Mouse (Mus musculus): ENCODE data around the gene Ephb2. TPM values are rescaled to one million over a fixed set of nuclear protein-coding genes. Genes with fewer than 3 reads are reported as not detected.
A peak's percentile ranks its signal among the peaks of the same experiment; 100 is the strongest.

Gene Ephb2
- polyA plus RNA-seq, 1 experiment from 2014 or later, result 1.3 TPM

- Histone ChIP-seq H3K4me2 (0 out of 2 replicates have a peak overlapping the region, but pooled peaks have one; percentile 13), H3K27ac (no peak overlapping the region), H3K9ac (no peak overlapping the region), H3K4me1 (replicated peaks) (peaks cover 4% of the 10 kb centered on the region; the same call in 1 of the 2 replicates), H3K27me3 (peaks cover 74% of the 10 kb centered on the region), H3K4me3 (no peak overlapping the region), H3K9me3 (replicated peaks) (no peaks in the 10 kb centered on the region), H3K36me3 (no peaks in the 10 kb centered on the region)
- WGBS, result 8% methylated on average over 17 of the region's 17 CpGs
- ATAC-seq (replicated peaks; ENCODE audit: insufficient number of reproducible peaks, insufficient read depth, low FRiP score, low read depth), result no peak
Observed at GRCm38 (mm10) chr4:136861806-136862205, 26.0 kb upstream of the Ephb2 start.

- 78% methylated on average over 7 of the region's 7 CpGs for WGBS
- H3K27me3 ChIP-seq, result peaks cover 67% of the 10 kb centered on the region
- no peak overlapping the region for H3K4me3 ChIP-seq
- H3K27ac ChIP-seq, result no peak overlapping the region
- no peaks in the 10 kb centered on the region for H3K36me3 ChIP-seq
- H3K9me3 ChIP-seq (replicated peaks), result no peaks in the 10 kb centered on the region
- H3K4me1 ChIP-seq (replicated peaks), result peaks cover 4% of the 10 kb centered on the region; the same call in 1 of the 2 replicates
- H3K4me2 ChIP-seq, result no peak overlapping the region
- no peak for ATAC-seq (replicated peaks; ENCODE audit: insufficient number of reproducible peaks, insufficient read depth, low FRiP score, low read depth)
- no peak overlapping the region for H3K9ac ChIP-seq
Observed at GRCm38 (mm10) chr4:136860022-136860421, 24.2 kb upstream of the Ephb2 start.

- Histone ChIP-seq H3K4me3 (no peak overlapping the region), H3K9me3 (replicated peaks) (no peaks in the 10 kb centered on the region), H3K4me1 (replicated peaks) (no peaks in the 10 kb centered on the region), H3K4me2 (no peak overlapping the region), H3K9ac (no peak overlapping the region), H3K27ac (no peak overlapping the region), H3K36me3 (no peaks in the 10 kb centered on the region), H3K27me3 (peaks cover 27% of the 10 kb centered on the region)
- no peak for ATAC-seq (replicated peaks; ENCODE audit: insufficient number of reproducible peaks, insufficient read depth, low FRiP score, low read depth)
- WGBS, result 28% methylated on average over 6 of the region's 6 CpGs
Observed at GRCm38 (mm10) chr4:136855081-136855480, 19.3 kb upstream of the Ephb2 start.

- H3K4me2 ChIP-seq, result no peak overlapping the region
- peaks cover 19% of the 10 kb centered on the region for H3K27me3 ChIP-seq
- H3K36me3 ChIP-seq, result no peaks in the 10 kb centered on the region
- H3K27ac ChIP-seq, result no peak overlapping the region
- ATAC-seq (replicated peaks; ENCODE audit: insufficient number of reproducible peaks, insufficient read depth, low FRiP score, low read depth), result no peak
- WGBS, result 78% methylated on average over 12 of the region's 12 CpGs
- no peak overlapping the region for H3K9ac ChIP-seq
- no peaks in the 10 kb centered on the region for H3K4me1 ChIP-seq (replicated peaks)
- no peaks in the 10 kb centered on the region for H3K9me3 ChIP-seq (replicated peaks)
- H3K4me3 ChIP-seq, result no peak overlapping the region
Observed at GRCm38 (mm10) chr4:136852989-136853388, 17.2 kb upstream of the Ephb2 start.

- Histone ChIP-seq H3K4me3 (no peak overlapping the region), H3K4me1 (replicated peaks) (no peaks in the 10 kb centered on the region), H3K9ac (no peak overlapping the region), H3K27ac (no peak overlapping the region), H3K27me3 (peaks cover 27% of the 10 kb centered on the region), H3K4me2 (no peak overlapping the region), H3K9me3 (replicated peaks) (no peaks in the 10 kb centered on the region), H3K36me3 (no peaks in the 10 kb centered on the region)
- ATAC-seq (replicated peaks; ENCODE audit: insufficient number of reproducible peaks, insufficient read depth, low FRiP score, low read depth), result no peak
- 56% methylated on average over 5 of the region's 5 CpGs for WGBS
Observed at GRCm38 (mm10) chr4:136852119-136852518, 16.3 kb upstream of the Ephb2 start.

GRCm38 (mm10) chr4:136848565-136848964, 12.8 kb upstream of the Ephb2 start:
- Histone ChIP-seq H3K4me2 (no peak overlapping the region), H3K4me1 (replicated peaks) (no peaks in the 10 kb centered on the region), H3K4me3 (no peak overlapping the region), H3K9me3 (replicated peaks) (no peaks in the 10 kb centered on the region), H3K36me3 (no peaks in the 10 kb centered on the region), H3K9ac (no peak overlapping the region), H3K27ac (no peak overlapping the region), H3K27me3 (peaks cover 38% of the 10 kb centered on the region)
- WGBS, result 56% methylated on average over 4 of the region's 4 CpGs
- no peak for ATAC-seq (replicated peaks; ENCODE audit: insufficient number of reproducible peaks, insufficient read depth, low FRiP score, low read depth)

GRCm38 (mm10) chr4:136847166-136847565, 11.4 kb upstream of the Ephb2 start:
- H3K4me3 ChIP-seq, result no peak overlapping the region
- H3K4me2 ChIP-seq, result no peak overlapping the region
- ATAC-seq (replicated peaks; ENCODE audit: insufficient number of reproducible peaks, insufficient read depth, low FRiP score, low read depth), result no peak
- 72% methylated on average over 6 of the region's 6 CpGs for WGBS
- H3K9me3 ChIP-seq (replicated peaks), result no peaks in the 10 kb centered on the region
- H3K27me3 ChIP-seq, result peaks cover 39% of the 10 kb centered on the region
- no peaks in the 10 kb centered on the region for H3K4me1 ChIP-seq (replicated peaks)
- no peaks in the 10 kb centered on the region for H3K36me3 ChIP-seq
- no peak overlapping the region for H3K27ac ChIP-seq
- H3K9ac ChIP-seq, result no peak overlapping the region

GRCm38 (mm10) chr4:136842802-136843201, 7.0 kb upstream of the Ephb2 start:
- ATAC-seq (replicated peaks; ENCODE audit: insufficient number of reproducible peaks, insufficient read depth, low FRiP score, low read depth), result no peak
- WGBS, result 77% methylated on average over 10 of the region's 10 CpGs
- Histone ChIP-seq H3K9me3 (replicated peaks) (no peaks in the 10 kb centered on the region), H3K27ac (no peak overlapping the region), H3K9ac (no peak overlapping the region), H3K4me1 (replicated peaks) (no peaks in the 10 kb centered on the region), H3K36me3 (no peaks in the 10 kb centered on the region), H3K27me3 (peaks cover 61% of the 10 kb centered on the region), H3K4me3 (no peak overlapping the region), H3K4me2 (no peak overlapping the region)

GRCm38 (mm10) chr4:136842033-136842432, 6.2 kb upstream of the Ephb2 start:
- no peaks in the 10 kb centered on the region for H3K36me3 ChIP-seq
- ATAC-seq (replicated peaks; ENCODE audit: insufficient number of reproducible peaks, insufficient read depth, low FRiP score, low read depth), result no peak
- WGBS, result 62% methylated on average over 4 of the region's 4 CpGs

GRCm38 (mm10) chr4:136841056-136841455, 5.3 kb upstream of the Ephb2 start:
- whole genome bisulfite sequencing, result 11% methylated on average over 5 of the region's 5 CpGs
- Histone ChIP-seq H3K9ac (no peak overlapping the region), H3K27ac (no peak overlapping the region), H3K27me3 (peaks cover 66% of the 10 kb centered on the region), H3K4me1 (replicated peaks) (peaks cover 8% of the 10 kb centered on the region), H3K9me3 (replicated peaks) (no peaks in the 10 kb centered on the region), H3K4me2 (no peak overlapping the region), H3K4me3 (no peak overlapping the region), H3K36me3 (no peaks in the 10 kb centered on the region)
- peak; percentile 57; the same call in 1 of the 2 replicates for ATAC-seq (replicated peaks; ENCODE audit: insufficient number of reproducible peaks, insufficient read depth, low FRiP score, low read depth)

More at GRCm38 (mm10) chr4:136842033-136842432, 6.2 kb upstream of the Ephb2 start:
- Histone ChIP-seq H3K27ac (no peak overlapping the region), H3K4me3 (no peak overlapping the region), H3K4me2 (no peak overlapping the region), H3K4me1 (replicated peaks) (no peaks in the 10 kb centered on the region), H3K9me3 (replicated peaks) (no peaks in the 10 kb centered on the region), H3K27me3 (peaks cover 62% of the 10 kb centered on the region), H3K9ac (no peak overlapping the region)

GRCm38 (mm10) chr4:136838462-136838861, 2.7 kb upstream of the Ephb2 start:
- peaks cover 26% of the 10 kb centered on the region for H3K4me1 ChIP-seq (replicated peaks)
- no peak overlapping the region for H3K4me2 ChIP-seq
- WGBS, result 52% methylated on average over 9 of the region's 9 CpGs
- no peaks in the 10 kb centered on the region for H3K9me3 ChIP-seq (replicated peaks)
- H3K27me3 ChIP-seq, result peaks cover 65% of the 10 kb centered on the region
- no peak for ATAC-seq (replicated peaks; ENCODE audit: insufficient number of reproducible peaks, insufficient read depth, low FRiP score, low read depth)
- H3K27ac ChIP-seq, result no peak overlapping the region
- H3K4me3 ChIP-seq, result no peak overlapping the region
- H3K9ac ChIP-seq, result no peak overlapping the region
- no peaks in the 10 kb centered on the region for H3K36me3 ChIP-seq

GRCm38 (mm10) chr4:136838026-136838425, 2.2 kb upstream of the Ephb2 start:
- ATAC-seq (replicated peaks; ENCODE audit: insufficient number of reproducible peaks, insufficient read depth, low FRiP score, low read depth), result no peak
- Histone ChIP-seq H3K9me3 (replicated peaks) (no peaks in the 10 kb centered on the region), H3K27me3 (peaks cover 69% of the 10 kb centered on the region), H3K36me3 (no peaks in the 10 kb centered on the region), H3K4me1 (replicated peaks) (peaks cover 26% of the 10 kb centered on the region), H3K4me3 (no peak overlapping the region), H3K4me2 (no peak overlapping the region), H3K9ac (no peak overlapping the region), H3K27ac (no peak overlapping the region)
- WGBS, result 65% methylated on average over 9 of the region's 9 CpGs

Data from heart, embryonic 15.5 days (tissue).